Mouse (Mus musculus) cerebellum, adult 2 months (tissue): ENCODE measurements at regions not wholly inside any gene's neighbourhood (a gene's known extent, or its start where the extent isn't known, plus 50 kb on each side); places are given as distances from the start of the nearest gene placed in this dataset.

Source experiments
- DNase-seq, 2 experiments: peaks; one replicate each; pipeline ENCODE4 v3.0.0; 2021
- H3K27ac ChIP-seq: fragments of 200-500 bp; 2 replicates; pipeline ENCODE4 v1.5.1; 2012; ENCODE audit warnings: low read length, control low read depth, inconsistent platforms; ENCODE audit not compliant: insufficient read depth
- H3K27me3 ChIP-seq: fragments of 200-500 bp; 2 replicates; pipeline ENCODE4 v1.6.1; 2012; ENCODE audit warnings: inconsistent platforms, mild to moderate bottlenecking, low read length, moderate library complexity; ENCODE audit not compliant: control insufficient read depth, insufficient read depth
- H3K4me1 ChIP-seq: fragments of 200-500 bp; 2 replicates; pipeline ENCODE4 v1.6.1; 2011; ENCODE audit warnings: low read length; ENCODE audit not compliant: control insufficient read depth, insufficient read depth
- H3K4me3 ChIP-seq: fragments of 200-500 bp; replicated peaks from 2 replicates; pipeline ENCODE3; 2011; ENCODE audit warnings: mild to moderate bottlenecking, low read depth, low read length, control low read depth; ENCODE audit not compliant: insufficient read depth
- CTCF ChIP-seq: fragments of 200-500 bp; IDR thresholded peaks from 2 replicates; pipeline ENCODE4 v1.5.1; 2011; ENCODE audit warnings: low read depth, mild to moderate bottlenecking, control low read depth, low read length, moderate library complexity, borderline replicate concordance; ENCODE audit not compliant: insufficient read depth
- POLR2A ChIP-seq: fragments of 200-500 bp; IDR thresholded peaks from 2 replicates; pipeline ENCODE4 v1.6.1; 2011; ENCODE audit warnings: low read length, control low read depth, borderline replicate concordance; ENCODE audit not compliant: insufficient read depth
- WGBS: fragments of 180-500 bp; shearing (Covaris S2); methylation state at CpG from one replicate; pipeline ENCODE4 v1.1.7; 2018; 5-methylcytosine and 5-hydroxymethylcytosine counted together

GRCm38 (mm10) chr13:101427426-101428221, 340.4 kb downstream of the Pik3r1 start:
- H3K4me3 ChIP-seq = no peak overlapping the region
- 93% methylated on average over 12 of the region's 12 CpGs for whole genome bisulfite sequencing
- DNase-seq = no peak

GRCm38 (mm10) chr13:101426461-101426860, 341.6 kb downstream of the Pik3r1 start:
- TF ChIP-seq CTCF (no peak), POLR2A (no peak)
- DNase-seq = no peak
- H3K4me3 ChIP-seq = no peak overlapping the region
- H3K27ac ChIP-seq = no peak overlapping the region
- WGBS = 62% methylated on average over 5 of the region's 5 CpGs
- no peaks in the 10 kb centered on the region for H3K27me3 ChIP-seq
- no peaks in the 10 kb centered on the region for H3K4me1 ChIP-seq

More at GRCm38 (mm10) chr13:101427426-101428221, 340.4 kb downstream of the Pik3r1 start:
- H3K27me3 ChIP-seq = no peaks in the 10 kb centered on the region
- no peaks in the 10 kb centered on the region for H3K4me1 ChIP-seq
- TF ChIP-seq CTCF = no peak
- no peak for TF ChIP-seq POLR2A
- no peak overlapping the region for H3K27ac ChIP-seq

- Histone ChIP-seq H3K4me1 (no peaks in the 10 kb centered on the region), H3K4me3 (no peak overlapping the region), H3K27me3 (no peaks in the 10 kb centered on the region), H3K27ac (no peak overlapping the region)
- 81% methylated on average over 3 of the region's 3 CpGs for WGBS
- TF ChIP-seq CTCF (no peak), POLR2A (no peak)
- no peak for DNase-seq
Measured at GRCm38 (mm10) chr13:101422082-101422481, 345.9 kb downstream of the Pik3r1 start.

- Histone ChIP-seq H3K27ac (no peak overlapping the region), H3K4me1 (no peaks in the 10 kb centered on the region), H3K4me3 (no peak overlapping the region), H3K27me3 (no peaks in the 10 kb centered on the region)
- WGBS = 75% methylated on average over 7 of the region's 7 CpGs
- TF ChIP-seq CTCF (no peak), POLR2A (no peak)
- no peak for DNase-seq
Measured at GRCm38 (mm10) chr13:101419457-101420025, 348.5 kb downstream of the Pik3r1 start.

- WGBS = 94% methylated on average over 6 of the region's 6 CpGs
- no peak overlapping the region for H3K27ac ChIP-seq
Measured at GRCm38 (mm10) chr13:101418272-101418671, 349.7 kb downstream of the Pik3r1 start.

GRCm38 (mm10) chr13:101408885-101409284, 359.1 kb downstream of the Pik3r1 start:
- H3K27me3 ChIP-seq = no peaks in the 10 kb centered on the region
- no peak for TF ChIP-seq POLR2A
- TF ChIP-seq CTCF = no peak
- H3K27ac ChIP-seq = peak overlapping the region; percentile 90
- no peak overlapping the region for H3K4me3 ChIP-seq
- DNase-seq = peak in 1 of 2 experiments; percentile 18
- H3K4me1 ChIP-seq = peaks cover 2% of the 10 kb centered on the region; the same call in 1 of the 2 replicates
- 74% methylated on average over 4 of the region's 4 CpGs for WGBS

More at GRCm38 (mm10) chr13:101418272-101418671, 349.7 kb downstream of the Pik3r1 start:
- no peak for DNase-seq
- Histone ChIP-seq H3K4me3 (no peak overlapping the region), H3K4me1 (no peaks in the 10 kb centered on the region), H3K27me3 (no peaks in the 10 kb centered on the region)
- TF ChIP-seq POLR2A (no peak), CTCF (no peak)

- 8% methylated on average over 1 of the region's 1 CpGs for WGBS
- Histone ChIP-seq H3K27ac (peak overlapping the region; percentile 49; the same call in 1 of the 2 replicates), H3K27me3 (no peaks in the 10 kb centered on the region), H3K4me3 (no peak overlapping the region), H3K4me1 (peaks cover 2% of the 10 kb centered on the region; the same call in 1 of the 2 replicates)
- DNase-seq = peak; percentile 87 to 97
- TF ChIP-seq POLR2A (no peak), CTCF (no peak)
Measured at GRCm38 (mm10) chr13:101407633-101408032, 360.4 kb downstream of the Pik3r1 start.
